Mouse (Mus musculus) embryonic facial prominence, embryonic 12.5 days (tissue): ENCODE results near the gene Dnajb3. TPM values are rescaled to one million over a fixed set of nuclear protein-coding genes. Genes with fewer than 3 reads are reported as not detected.

Experiments
- ATAC-seq: fragments of 200-750 bp; cut with Nextera tagmentation; 2 replicates; pipeline ENCODE4 v1.8.0; 2017; ENCODE audit not compliant: insufficient number of reproducible peaks, insufficient read depth, low FRiP score, low TSS enrichment
- H3K27ac ChIP-seq: fragments of 300-500 bp; sonication (generic); 2 replicates; pipeline ENCODE4 v1.5.1; 2016; ENCODE audit warnings: mild to moderate bottlenecking
- H3K27me3 ChIP-seq: fragments of 300-500 bp; sonication (generic); 2 replicates; pipeline ENCODE4 v1.6.1; 2016; ENCODE audit warnings: mild to moderate bottlenecking, moderate library complexity
- H3K36me3 ChIP-seq: fragments of 300-500 bp; sonication (generic); 2 replicates; pipeline ENCODE4 v1.6.1; 2016; ENCODE audit warnings: mild to moderate bottlenecking
- H3K4me1 ChIP-seq: fragments of 300-500 bp; sonication (generic); 2 replicates; pipeline ENCODE4 v1.6.1; 2016
- H3K4me2 ChIP-seq: fragments of 300-500 bp; sonication (generic); replicated peaks from 2 replicates; pipeline ENCODE4 v1.6.1; 2016; ENCODE audit warnings: mild to moderate bottlenecking, moderate library complexity
- H3K4me3 ChIP-seq: fragments of 300-500 bp; sonication (generic); 2 replicates; pipeline ENCODE4 v1.5.1; 2016; ENCODE audit warnings: mild to moderate bottlenecking
- H3K9ac ChIP-seq: fragments of 300-500 bp; sonication (generic); 2 replicates; pipeline ENCODE4 v1.6.1; 2016; ENCODE audit warnings: mild to moderate bottlenecking, moderate library complexity
- H3K9me3 ChIP-seq: fragments of 300-500 bp; sonication (generic); 2 replicates; pipeline ENCODE4 v1.6.1; 2016; ENCODE audit warnings: mild to moderate bottlenecking, moderate library complexity
- WGBS: fragments of 180-500 bp; shearing (Covaris S2); methylation state at CpG from one replicate; pipeline ENCODE4 v1.1.7; 2016; 5-methylcytosine and 5-hydroxymethylcytosine counted together
- polyA plus RNA-seq: library from polyadenylated mRNA; unstranded; fragments of >200 nt; fragmentation: Nextera tagmentation; extraction: Ambion mirVana; gene quantifications from 2 replicates; pipeline ENCODE4 v1.2.1, GENCODE M21; 2016

The Dnajb3 gene
- polyA plus RNA-seq: 16.1 and 17.0 TPM in 2 replicates

GRCm38 (mm10) chr1:88205294-88205922 is at the start of gene Dnajb3:
Dnajb3 (minus strand) TSS chr1:88205782.
- peak; percentile 95 for ATAC-seq
- peaks cover 12% of the 10 kb centered on the region; the same call in 1 of the 2 replicates for H3K9me3 ChIP-seq
- peaks cover 6% of the 10 kb centered on the region for H3K4me1 ChIP-seq
- 5% methylated on average over 62 of the region's 62 CpGs for WGBS
- peak within 1 kb of the TSS; percentile 46 for H3K4me3 ChIP-seq
- no peaks in the 10 kb centered on the region for H3K36me3 ChIP-seq
- no peak within 1 kb of the TSS for H3K27ac ChIP-seq
- H3K9ac ChIP-seq: peak within 1 kb of the TSS; percentile 44
- H3K4me2 ChIP-seq: peak within 1 kb of the TSS; percentile 73
- H3K27me3 ChIP-seq: no peaks in the 10 kb centered on the region

DNA sequence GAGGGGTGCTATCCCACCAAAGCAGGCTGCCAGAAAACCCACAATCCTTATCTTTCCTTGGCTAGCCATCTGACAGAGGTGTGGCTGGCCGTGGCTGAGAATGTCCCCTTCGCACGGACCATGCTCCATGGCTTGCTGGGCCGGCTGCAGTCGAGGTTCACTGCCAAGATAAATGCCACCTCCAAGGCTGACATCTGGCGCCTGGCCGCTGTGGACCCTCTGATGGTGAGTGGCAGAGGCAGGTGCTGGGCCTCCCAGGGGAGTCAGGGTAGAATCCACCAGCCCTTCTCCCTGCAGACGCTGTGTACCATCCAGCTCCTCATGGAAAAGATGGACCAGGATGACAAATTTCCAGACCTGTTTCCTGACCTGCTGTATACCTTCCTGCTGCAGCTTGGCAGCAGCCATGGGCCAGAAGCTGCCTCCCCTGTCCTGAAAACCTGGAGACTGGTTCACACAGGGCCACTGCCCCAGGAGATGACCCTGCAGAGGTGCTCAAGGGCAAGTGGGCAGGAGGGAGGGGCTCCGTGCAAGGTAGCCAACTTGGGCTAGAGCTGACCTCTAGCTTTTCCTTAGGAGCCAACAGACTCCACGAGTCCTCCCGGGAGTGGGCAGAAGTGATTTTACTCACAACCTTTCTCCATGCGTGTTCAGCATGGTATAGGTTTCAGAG is 49.3 kb upstream of the Dnajb3 start:
- Histone ChIP-seq H3K36me3 (peaks cover 7% of the 10 kb centered on the region), H3K4me2 (no peak overlapping the region), H3K27ac (no peak overlapping the region), H3K9me3 (peaks cover 80% of the 10 kb centered on the region), H3K27me3 (no peaks in the 10 kb centered on the region), H3K9ac (no peak overlapping the region), H3K4me3 (no peak overlapping the region), H3K4me1 (no peaks in the 10 kb centered on the region)
- ATAC-seq: no peak
- WGBS: 87% methylated on average over 12 of the region's 12 CpGs

- WGBS: 68% methylated on average over 6 of the region's 6 CpGs
- H3K9ac ChIP-seq: no peak overlapping the region
- no peaks in the 10 kb centered on the region for H3K27me3 ChIP-seq
- no peaks in the 10 kb centered on the region for H3K4me1 ChIP-seq
- no peak overlapping the region for H3K4me3 ChIP-seq
- no peak for ATAC-seq
- H3K27ac ChIP-seq: no peak overlapping the region
- H3K9me3 ChIP-seq: peaks cover 91% of the 10 kb centered on the region
- no peak overlapping the region for H3K4me2 ChIP-seq
- no peaks in the 10 kb centered on the region for H3K36me3 ChIP-seq
These were observed 48.0 kb upstream of the Dnajb3 start for GRCm38 (mm10) chr1:88253540-88253939.

DNA sequence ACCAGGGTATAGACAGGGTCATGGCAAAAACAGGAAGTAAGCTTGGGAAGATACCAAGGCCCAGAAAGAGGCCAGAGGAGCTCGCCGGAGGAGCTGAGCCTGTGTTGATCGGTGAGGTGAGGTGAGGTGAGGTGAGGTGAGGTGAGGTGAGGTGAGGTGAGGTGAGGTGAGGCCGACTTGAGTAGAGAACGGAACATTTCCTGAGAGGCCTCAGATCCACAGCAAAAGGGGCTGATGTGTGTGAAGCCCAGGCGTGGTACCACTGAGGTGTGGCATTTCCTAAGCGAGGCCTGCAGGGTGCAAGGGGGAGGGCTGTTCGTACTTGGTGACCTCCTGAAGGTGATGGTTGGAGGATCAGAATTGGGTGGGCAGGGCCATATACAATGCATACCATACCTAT is 47.5 kb upstream of the Dnajb3 start:
- H3K9me3 ChIP-seq: peaks cover 91% of the 10 kb centered on the region
- H3K27me3 ChIP-seq: no peaks in the 10 kb centered on the region
- ATAC-seq: no peak
- no peaks in the 10 kb centered on the region for H3K4me1 ChIP-seq
- H3K4me3 ChIP-seq: no peak overlapping the region
- no peak overlapping the region for H3K9ac ChIP-seq
- H3K4me2 ChIP-seq: no peak overlapping the region
- 74% methylated on average over 8 of the region's 8 CpGs for WGBS
- no peak overlapping the region for H3K27ac ChIP-seq
- H3K36me3 ChIP-seq: no peaks in the 10 kb centered on the region

DNA sequence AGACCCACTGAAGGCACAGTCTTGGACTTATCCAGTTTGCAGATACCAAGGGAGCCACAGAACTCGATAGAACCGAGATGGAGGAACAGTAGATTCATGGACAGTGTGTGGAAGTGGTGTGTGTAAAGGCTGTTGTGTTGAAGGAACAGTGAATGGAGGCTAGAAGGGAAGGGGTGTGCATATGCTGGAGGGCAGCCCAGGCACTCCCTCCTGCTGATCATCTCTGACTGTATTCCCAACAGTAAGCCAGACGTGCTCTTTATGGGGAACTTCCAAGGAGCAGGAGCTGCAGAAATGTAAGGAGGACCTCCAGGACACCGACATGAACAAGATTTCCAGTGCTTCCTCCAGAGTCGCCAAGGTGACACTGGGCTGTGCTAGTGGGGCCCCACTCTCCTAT is 44.4 kb upstream of the Dnajb3 start:
- Histone ChIP-seq H3K27me3 (no peaks in the 10 kb centered on the region), H3K9ac (no peak overlapping the region), H3K4me3 (no peak overlapping the region), H3K9me3 (peaks cover 88% of the 10 kb centered on the region), H3K4me2 (no peak overlapping the region), H3K27ac (no peak overlapping the region), H3K36me3 (no peaks in the 10 kb centered on the region), H3K4me1 (no peaks in the 10 kb centered on the region)
- 78% methylated on average over 5 of the region's 5 CpGs for WGBS
- ATAC-seq: no peak

DNA sequence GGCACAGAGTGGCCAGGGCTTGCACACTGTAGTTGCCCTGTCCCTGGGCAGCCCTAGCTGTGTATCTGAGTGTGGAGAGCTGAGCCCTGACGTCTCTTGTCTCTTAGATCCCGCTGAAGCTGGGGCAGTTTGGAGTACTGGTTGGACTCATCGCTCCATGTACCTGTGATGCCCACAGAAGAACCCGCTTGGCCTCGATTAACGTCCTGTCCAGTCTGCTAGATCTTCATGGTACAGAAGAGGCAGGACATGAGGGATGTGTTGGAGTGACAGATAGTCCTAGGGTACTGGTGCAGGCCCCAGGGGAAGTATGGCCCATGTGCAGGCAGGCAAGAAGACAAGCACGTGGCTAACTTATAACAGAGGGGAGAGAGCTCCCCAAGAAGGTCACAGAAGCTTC is 44.0 kb upstream of the Dnajb3 start:
- Histone ChIP-seq H3K27ac (no peak overlapping the region), H3K4me1 (no peaks in the 10 kb centered on the region), H3K9me3 (peaks cover 88% of the 10 kb centered on the region), H3K36me3 (no peaks in the 10 kb centered on the region), H3K4me2 (no peak overlapping the region), H3K9ac (no peak overlapping the region), H3K4me3 (no peak overlapping the region), H3K27me3 (no peaks in the 10 kb centered on the region)
- ATAC-seq: no peak
- WGBS: 78% methylated on average over 7 of the region's 7 CpGs

- H3K4me1 ChIP-seq: no peaks in the 10 kb centered on the region
- 69% methylated on average over 4 of the region's 4 CpGs for WGBS
- ATAC-seq: no peak
These were observed 43.1 kb upstream of the Dnajb3 start for GRCm38 (mm10) chr1:88248658-88249057.

GRCm38 (mm10) chr1:88247660-88248059 is 42.1 kb upstream of the Dnajb3 start:
- H3K27ac ChIP-seq: no peak overlapping the region
- H3K4me3 ChIP-seq: no peak overlapping the region
- peaks cover 91% of the 10 kb centered on the region for H3K9me3 ChIP-seq
- H3K4me2 ChIP-seq: no peak overlapping the region
- H3K9ac ChIP-seq: no peak overlapping the region
- no peaks in the 10 kb centered on the region for H3K36me3 ChIP-seq
- H3K27me3 ChIP-seq: no peaks in the 10 kb centered on the region
- no peak for ATAC-seq
- WGBS: 50% methylated on average over 2 of the region's 2 CpGs
- no peaks in the 10 kb centered on the region for H3K4me1 ChIP-seq

More at GRCm38 (mm10) chr1:88248658-88249057, 43.1 kb upstream of the Dnajb3 start:
- Histone ChIP-seq H3K9ac (no peak overlapping the region), H3K27ac (no peak overlapping the region), H3K4me2 (no peak overlapping the region), H3K9me3 (peaks cover 90% of the 10 kb centered on the region), H3K36me3 (no peaks in the 10 kb centered on the region), H3K27me3 (no peaks in the 10 kb centered on the region), H3K4me3 (no peak overlapping the region)

DNA sequence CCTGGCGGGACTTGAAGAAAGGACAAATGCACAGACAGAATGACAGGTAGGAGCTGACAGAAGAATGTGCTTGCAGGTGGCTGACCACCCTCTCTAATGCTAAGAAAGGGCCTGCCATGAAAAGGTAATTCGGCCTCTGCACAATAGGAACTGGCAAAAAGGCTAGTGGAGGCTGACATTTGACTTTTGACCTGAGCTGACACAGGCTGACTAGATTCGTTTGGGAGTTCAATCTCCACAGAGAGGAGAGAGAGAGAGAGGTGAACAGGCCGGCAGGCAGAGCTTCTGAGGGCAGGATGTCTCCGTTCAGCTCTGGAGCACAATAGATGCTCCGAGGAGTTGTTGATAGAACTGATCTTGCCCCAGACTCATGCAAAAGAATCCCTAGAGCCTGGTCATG is 40.8 kb upstream of the Dnajb3 start:
- H3K9me3 ChIP-seq: peaks cover 90% of the 10 kb centered on the region
- H3K4me3 ChIP-seq: no peak overlapping the region
- H3K4me2 ChIP-seq: no peak overlapping the region
- H3K27me3 ChIP-seq: no peaks in the 10 kb centered on the region
- WGBS: 44% methylated on average over 6 of the region's 6 CpGs
- H3K36me3 ChIP-seq: no peaks in the 10 kb centered on the region
- no peaks in the 10 kb centered on the region for H3K4me1 ChIP-seq
- ATAC-seq: no peak
- no peak overlapping the region for H3K9ac ChIP-seq
- no peak overlapping the region for H3K27ac ChIP-seq

DNA sequence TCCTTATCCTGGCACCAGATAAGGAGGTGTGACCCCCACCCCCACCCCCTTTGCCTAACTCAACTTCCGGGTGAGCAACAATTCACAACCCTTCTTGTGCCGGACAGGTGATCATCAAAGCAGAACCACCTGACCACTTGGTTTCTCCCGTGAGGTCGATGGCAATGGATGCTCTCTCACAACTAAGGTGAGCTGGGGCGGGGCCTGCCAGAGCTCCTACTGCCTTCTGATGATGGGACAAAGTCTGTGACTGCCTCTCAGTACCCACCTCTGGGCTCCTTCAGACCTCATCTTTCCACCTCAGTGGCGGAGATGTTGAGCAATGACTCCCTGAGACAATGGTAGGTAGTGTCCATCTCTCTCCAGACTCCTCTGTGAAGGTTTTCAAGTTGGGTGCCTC is 40.3 kb upstream of the Dnajb3 start:
- Histone ChIP-seq H3K27ac (no peak overlapping the region), H3K4me3 (no peak overlapping the region), H3K9ac (no peak overlapping the region), H3K27me3 (no peaks in the 10 kb centered on the region), H3K4me2 (no peak overlapping the region), H3K36me3 (no peaks in the 10 kb centered on the region), H3K9me3 (peaks cover 88% of the 10 kb centered on the region), H3K4me1 (no peaks in the 10 kb centered on the region)
- WGBS: 75% methylated on average over 6 of the region's 6 CpGs
- no peak for ATAC-seq

DNA sequence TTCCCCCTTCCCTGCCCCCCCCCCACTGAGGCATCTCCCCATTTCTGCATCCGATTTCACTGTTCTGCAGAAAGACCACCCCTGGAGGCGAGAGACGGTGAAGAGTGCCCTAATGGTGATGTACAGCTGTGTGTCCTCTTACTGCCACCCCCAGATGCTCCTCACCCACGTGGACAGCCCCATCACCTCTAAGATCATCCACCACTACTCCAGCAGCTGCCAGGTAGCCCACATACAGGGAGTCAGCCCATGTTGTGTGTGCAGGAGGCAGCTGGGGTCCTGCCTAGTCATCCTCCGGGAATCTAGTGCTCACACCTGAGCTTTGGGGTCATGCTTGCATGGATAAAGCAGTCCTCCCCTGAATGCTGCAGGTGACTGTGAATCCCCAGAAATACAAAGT is 38.3 kb upstream of the Dnajb3 start:
- 63% methylated on average over 5 of the region's 5 CpGs for WGBS
- no peak overlapping the region for H3K9ac ChIP-seq
- H3K27me3 ChIP-seq: no peaks in the 10 kb centered on the region
- no peak overlapping the region for H3K4me3 ChIP-seq
- H3K36me3 ChIP-seq: no peaks in the 10 kb centered on the region
- H3K4me1 ChIP-seq: no peaks in the 10 kb centered on the region
- ATAC-seq: no peak
- no peak overlapping the region for H3K4me2 ChIP-seq
- peaks cover 88% of the 10 kb centered on the region for H3K9me3 ChIP-seq
- H3K27ac ChIP-seq: no peak overlapping the region

- Histone ChIP-seq H3K4me2 (no peak overlapping the region), H3K9ac (no peak overlapping the region), H3K27ac (no peak overlapping the region), H3K4me3 (no peak overlapping the region), H3K9me3 (peaks cover 88% of the 10 kb centered on the region), H3K4me1 (no peaks in the 10 kb centered on the region), H3K27me3 (no peaks in the 10 kb centered on the region), H3K36me3 (no peaks in the 10 kb centered on the region)
- ATAC-seq: no peak
- 70% methylated on average over 4 of the region's 4 CpGs for WGBS
These were observed 35.0 kb upstream of the Dnajb3 start for GRCm38 (mm10) chr1:88240579-88240978.
